Mouse (Mus musculus) cortical plate, adult 2 months (tissue): Measurements from ENCODE around the gene Cog3. TPM values are rescaled to one million over a fixed set of nuclear protein-coding genes. Genes with fewer than 3 reads are reported as not detected.
A peak's percentile ranks its signal among the peaks of the same experiment; 100 is the strongest.

ENCODE experiments used
- H3K27ac ChIP-seq: fragments of 200-500 bp; 2 replicates; pipeline ENCODE4 v1.5.1; 2012; ENCODE audit warnings: low read length, control low read depth, inconsistent platforms; ENCODE audit not compliant: insufficient read depth
- H3K4me1 ChIP-seq: fragments of 200-500 bp; 2 replicates; pipeline ENCODE4 v1.6.1; 2011; ENCODE audit warnings: low read length; ENCODE audit not compliant: control insufficient read depth, insufficient read depth
- H3K4me3 ChIP-seq: fragments of 200-500 bp; 2 replicates; pipeline ENCODE4 v1.5.1; 2011; ENCODE audit warnings: mild to moderate bottlenecking, low read length, control low read depth; ENCODE audit not compliant: insufficient read depth
- CTCF ChIP-seq: fragments of 200-500 bp; IDR thresholded peaks from 2 replicates; pipeline ENCODE4 v1.5.1; 2011; ENCODE audit warnings: mild to moderate bottlenecking, control low read depth, low read length; ENCODE audit not compliant: insufficient read depth; ENCODE audit errors: extremely low read depth
- POLR2A ChIP-seq: fragments of 200-500 bp; IDR thresholded peaks from 2 replicates; pipeline ENCODE4 v1.6.1; 2011; ENCODE audit warnings: mild to moderate bottlenecking, low read length, control low read depth; ENCODE audit not compliant: insufficient read depth; ENCODE audit errors: extremely low read depth
- polyA plus RNA-seq: library from polyadenylated mRNA; depleted of rRNA; stranded (reverse); fragments of >200 nt; gene quantifications from 2 replicates; pipeline ENCODE4 v1.2.3, GENCODE M21; 2012

Gene Cog3
- polyA plus RNA-seq, 1 experiment, result 24.4 TPM

DNA sequence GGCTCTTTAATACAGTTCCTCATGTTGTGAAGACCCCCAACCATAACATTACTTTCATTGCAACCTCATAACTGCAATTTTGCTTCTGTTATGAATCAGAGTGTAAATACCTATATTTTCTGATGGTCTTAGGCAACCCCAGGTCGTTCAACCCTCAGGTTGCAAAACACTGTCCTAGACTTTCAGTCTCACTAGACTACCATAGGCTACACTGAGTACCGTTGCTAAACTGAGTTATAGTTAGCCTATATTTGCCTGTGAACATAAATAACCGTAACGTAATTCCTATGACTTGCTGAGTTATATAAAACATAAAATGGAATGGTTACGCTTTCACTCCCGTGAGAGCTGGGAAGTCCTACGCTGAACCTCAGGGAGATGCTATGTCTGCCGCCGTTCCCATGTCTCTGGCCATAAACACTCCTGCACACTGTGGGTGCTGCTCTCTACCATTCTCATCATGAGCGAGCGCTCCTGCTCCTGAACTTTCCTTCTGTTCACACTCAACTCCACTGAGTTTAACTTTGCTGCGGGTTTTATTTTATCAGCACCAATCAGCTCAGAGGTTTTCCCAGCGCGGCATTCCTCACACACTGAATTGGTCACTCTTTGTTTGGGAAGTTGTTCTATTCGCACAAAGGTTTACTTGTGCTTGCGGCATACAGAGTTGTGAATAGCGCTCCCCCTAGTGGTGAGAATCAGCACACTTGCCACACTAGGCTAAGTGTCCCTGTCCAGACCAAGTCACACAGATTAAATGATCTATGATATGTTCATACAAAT lies 13.4 kb upstream of the Cog3 start:
- Histone ChIP-seq H3K4me1 (no peaks in the 10 kb centered on the region), H3K4me3 (no peak overlapping the region; the same call in 1 of the 2 replicates), H3K27ac (no peak overlapping the region)
- TF ChIP-seq CTCF (peak; percentile 90), POLR2A (no peak)

DNA sequence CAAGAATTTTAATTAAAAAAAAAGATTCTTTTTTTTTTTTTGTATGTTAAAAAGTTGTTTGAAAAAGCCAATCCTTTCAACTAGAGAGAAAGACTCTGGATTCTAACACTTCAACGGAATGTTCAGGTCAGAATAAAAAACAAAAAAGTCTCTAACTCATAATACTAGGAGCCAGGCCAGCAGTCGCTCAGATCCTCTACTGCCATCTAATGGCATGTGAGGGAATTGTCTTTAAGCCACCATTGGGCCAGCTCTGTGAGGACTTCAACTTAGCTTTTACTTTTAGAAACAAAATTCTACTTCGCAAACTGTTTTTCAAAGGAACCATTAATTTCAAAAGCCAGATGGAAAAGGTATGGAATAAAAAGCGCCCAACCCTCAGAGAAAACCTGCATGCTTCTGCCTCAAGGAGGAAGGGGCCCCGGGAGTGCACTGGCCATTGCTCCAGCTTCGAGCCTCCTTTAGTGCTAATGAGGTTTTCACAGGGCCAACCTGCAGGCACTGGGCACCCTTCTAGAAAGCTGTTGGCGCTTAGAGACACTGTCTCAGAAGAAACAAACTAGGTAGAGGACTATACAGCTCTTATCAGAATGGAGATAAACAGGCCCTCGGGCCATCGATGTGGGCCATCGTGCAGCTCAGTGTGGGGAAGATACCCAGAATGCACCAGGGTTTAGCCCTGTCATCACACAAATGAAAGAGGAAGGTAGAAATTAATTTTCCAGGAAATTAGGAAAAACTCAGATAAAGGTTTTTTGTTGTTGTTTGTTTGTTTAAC lies 6.9 kb upstream of the Cog3 start:
- H3K27ac ChIP-seq, result no peak overlapping the region
- no peaks in the 10 kb centered on the region for H3K4me1 ChIP-seq
- H3K4me3 ChIP-seq, result no peak overlapping the region
- no peak for TF ChIP-seq POLR2A
- TF ChIP-seq CTCF, result peak; percentile 82

DNA sequence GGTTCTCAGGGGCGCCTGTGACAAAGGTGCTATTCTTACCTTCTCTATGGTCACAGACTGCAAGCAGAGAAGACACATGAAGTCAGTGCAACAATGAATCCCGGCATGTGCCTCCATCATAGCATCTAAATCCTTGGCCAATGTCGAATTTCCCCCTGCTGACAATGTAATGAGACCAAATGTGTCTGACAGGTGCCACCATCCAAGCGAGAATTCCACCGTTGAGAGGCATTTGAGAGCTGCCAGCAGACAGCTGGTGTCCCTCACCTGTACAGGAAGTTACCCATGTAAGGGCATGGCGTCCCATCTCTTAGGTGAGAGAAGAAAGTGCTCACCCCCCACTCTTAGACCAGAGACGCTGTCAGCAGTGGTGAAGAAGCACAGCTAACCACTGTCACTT lies 4.1 kb upstream of the Cog3 start:
- TF ChIP-seq CTCF, result no peak
- TF ChIP-seq POLR2A, result no peak

DNA sequence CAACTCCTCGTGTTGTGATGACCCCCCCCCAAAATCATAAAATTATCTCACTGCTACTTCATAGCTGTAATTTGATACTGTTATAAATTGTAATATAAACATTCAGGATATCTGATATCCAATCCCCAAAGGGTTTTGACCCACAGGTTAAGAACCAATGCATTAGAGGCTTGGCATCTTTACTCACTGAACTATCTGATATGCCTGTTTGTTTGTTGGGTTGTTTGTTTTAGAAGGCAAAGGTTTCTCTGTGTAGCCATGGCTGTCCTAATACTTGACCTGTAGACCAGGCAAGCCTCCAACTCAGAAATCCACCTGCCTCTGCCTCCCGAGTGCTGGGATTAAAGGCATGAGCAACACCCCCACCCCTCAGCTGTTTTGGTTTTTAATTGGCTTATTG lies 3.5 kb upstream of the Cog3 start:
- no peak overlapping the region for H3K27ac ChIP-seq
- H3K4me1 ChIP-seq, result 0 out of 2 replicates have a peak, but pooled peaks cover 1% of the 10 kb centered on the region
- TF ChIP-seq POLR2A, result no peak
- TF ChIP-seq CTCF, result no peak

More for the DNA sequence above, 4.1 kb upstream of the Cog3 start:
- Histone ChIP-seq H3K27ac (no peak overlapping the region), H3K4me1 (no peaks in the 10 kb centered on the region), H3K4me3 (no peak overlapping the region)

DNA sequence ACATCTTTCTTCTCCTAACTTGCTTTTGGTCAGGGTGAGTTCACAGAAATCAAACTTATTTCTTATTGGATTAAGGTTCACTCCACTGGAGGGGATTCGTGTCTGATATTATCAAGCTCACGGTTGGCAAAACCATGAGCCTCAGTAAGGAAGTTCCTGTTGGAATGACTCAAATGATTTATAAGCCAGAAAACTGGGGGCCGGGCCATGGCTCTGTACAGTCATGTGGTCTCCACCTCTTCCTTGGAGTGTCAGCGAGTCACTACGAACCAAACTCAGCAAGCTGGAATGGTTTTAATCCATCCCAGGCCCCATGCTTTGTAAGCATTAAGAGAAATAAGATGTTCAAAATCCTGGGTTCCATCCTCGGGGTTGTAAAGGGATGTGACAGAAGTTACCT lies 2.7 kb upstream of the Cog3 start:
- H3K4me1 ChIP-seq, result peaks cover 4% of the 10 kb centered on the region; the same call in 1 of the 2 replicates
- H3K27ac ChIP-seq, result no peak overlapping the region
- TF ChIP-seq POLR2A, result no peak
- no peak for TF ChIP-seq CTCF

More for the DNA sequence above, 3.5 kb upstream of the Cog3 start:
- H3K4me3 ChIP-seq, result no peak overlapping the region

DNA sequence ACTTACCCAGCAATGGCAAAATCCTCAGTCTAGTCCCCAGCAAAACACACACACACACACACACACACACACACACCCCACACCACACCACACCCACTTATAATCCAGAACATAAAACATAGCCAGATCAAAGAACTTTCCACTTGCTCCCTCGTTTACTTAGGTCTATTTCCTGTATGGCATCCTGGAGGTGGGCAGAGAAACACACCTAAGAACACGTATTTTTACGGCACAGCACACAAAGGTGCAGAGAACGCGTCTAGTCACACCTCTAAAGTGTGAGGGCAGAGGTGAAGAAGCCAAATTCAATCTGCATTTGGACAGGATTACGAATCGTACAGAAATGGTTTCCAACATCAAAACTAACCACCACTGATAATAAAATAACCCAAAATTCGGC lies 1.1 kb downstream of the Cog3 start:
- peaks cover 12% of the 10 kb centered on the region for H3K4me1 ChIP-seq
- peak overlapping the region; percentile 85 for H3K4me3 ChIP-seq
- no peak for TF ChIP-seq POLR2A
- TF ChIP-seq CTCF, result no peak
- H3K27ac ChIP-seq, result no peak overlapping the region

More for the DNA sequence above, 2.7 kb upstream of the Cog3 start:
- no peak overlapping the region for H3K4me3 ChIP-seq

DNA sequence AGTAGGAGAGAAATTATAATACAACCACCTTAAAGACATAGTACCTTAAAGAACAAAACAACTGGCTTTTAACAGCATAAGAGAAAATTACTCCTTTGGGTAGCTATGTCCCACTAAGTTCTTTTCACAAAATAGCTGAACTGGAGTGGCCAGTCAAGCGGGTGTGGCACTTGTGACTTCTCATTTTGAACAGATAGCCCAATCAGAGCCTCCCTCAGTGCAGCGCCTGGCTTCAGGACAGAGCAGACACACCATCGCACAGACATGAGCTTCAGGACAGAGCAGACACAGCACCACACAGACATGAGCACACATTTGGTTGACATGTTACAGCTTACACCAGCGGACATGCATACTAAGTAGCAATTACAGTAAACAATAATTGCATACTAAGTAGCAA lies 3.3 kb downstream of the Cog3 start:
- no peak overlapping the region for H3K27ac ChIP-seq
- H3K4me1 ChIP-seq, result peaks cover 16% of the 10 kb centered on the region

DNA sequence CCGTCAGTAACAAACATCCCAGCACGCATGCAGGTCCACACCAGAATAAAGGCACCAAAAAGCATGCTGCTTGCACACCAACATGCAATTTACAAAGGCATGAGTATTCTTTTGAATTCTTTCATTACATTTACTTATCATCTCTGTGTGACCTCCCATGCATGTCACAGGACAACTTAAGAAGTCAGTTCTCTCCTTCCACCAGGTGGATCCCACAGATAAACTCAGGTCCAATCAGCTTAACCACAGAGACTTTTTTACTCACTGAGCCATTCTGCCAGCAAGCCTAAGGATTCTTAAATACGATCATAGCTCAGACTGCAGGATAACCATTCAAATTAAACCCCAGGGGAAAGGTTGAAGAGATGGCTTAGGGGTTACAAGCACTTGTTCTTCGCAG lies 5.2 kb downstream of the Cog3 start:
- H3K27ac ChIP-seq, result no peak overlapping the region

More for the DNA sequence above, 3.3 kb downstream of the Cog3 start:
- H3K4me3 ChIP-seq, result no peak overlapping the region
- TF ChIP-seq CTCF, result no peak
- no peak for TF ChIP-seq POLR2A

DNA sequence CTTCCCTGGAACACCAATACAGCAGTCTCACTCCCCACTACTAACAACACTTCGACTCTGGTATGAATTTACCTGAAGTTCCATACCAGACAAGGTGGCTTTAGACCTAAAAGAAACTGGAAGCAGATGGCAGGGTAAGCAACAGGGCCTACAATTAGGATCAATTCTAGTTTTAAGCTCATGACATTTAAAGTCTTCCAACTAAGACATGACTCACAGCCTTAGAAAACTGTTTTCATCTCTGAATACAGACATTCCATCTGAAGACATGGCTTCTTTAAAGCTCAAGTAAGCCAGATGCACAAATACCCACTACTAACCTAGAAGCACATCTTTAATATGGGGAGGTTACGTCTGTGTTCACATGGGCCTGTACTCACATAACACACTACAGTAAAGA lies 6.4 kb downstream of the Cog3 start:
- H3K4me3 ChIP-seq, result no peak overlapping the region
- H3K27ac ChIP-seq, result 0 out of 2 replicates have a peak overlapping the region, but pooled peaks have one; percentile 56
- TF ChIP-seq CTCF (no peak), POLR2A (no peak)
- peaks cover 15% of the 10 kb centered on the region for H3K4me1 ChIP-seq

More for the DNA sequence above, 5.2 kb downstream of the Cog3 start:
- Histone ChIP-seq H3K4me3 (no peak overlapping the region), H3K4me1 (peaks cover 16% of the 10 kb centered on the region)
- TF ChIP-seq CTCF (no peak), POLR2A (no peak)
